21 mouse cellular contexts compared by ENCODE assay signal in the genomic region with DNA sequence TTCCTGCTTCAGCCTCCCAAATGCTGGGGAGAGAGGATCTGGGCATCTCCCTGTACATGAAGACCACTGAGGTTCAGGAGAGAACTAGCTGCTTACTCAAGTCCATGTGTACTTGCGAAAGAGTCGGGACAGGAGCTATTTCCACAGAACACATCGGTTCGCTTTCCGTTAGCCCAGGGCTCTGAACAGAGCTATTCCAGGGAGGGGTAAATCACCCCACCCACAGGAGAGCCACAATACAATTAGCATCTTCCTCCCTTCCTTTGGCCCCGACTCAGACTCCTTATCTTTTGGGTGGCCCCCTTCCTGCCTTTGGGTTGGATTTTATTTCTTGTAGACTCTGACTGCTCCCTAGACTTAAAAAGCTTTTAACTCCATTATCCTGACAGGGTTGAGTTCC. TPM values are rescaled to one million over a fixed set of nuclear protein-coding genes. Genes with fewer than 3 reads are reported as not detected.
DNase-seq lines count a peak whose midpoint lies in the region; ATAC-seq and TF ChIP-seq lines count a peak whose summit lies in the region.
"Had no signal": no experiment of that assay in that cellular context is flagged by ENCODE, and none has a peak within 500 bp of the region (broad histone marks: within the 10 kb centered on the region; RNA-seq: fewer than 3 reads in every experiment).

No protein-coding gene starts in this region.

- no peak overlapping the region for H3K4me2 ChIP-seq in lung, postnatal 0 days (replicated peaks; ENCODE audit: low read depth, low read length)
- H3K4me2 ChIP-seq: embryonic facial prominence, embryonic 15.5 days; hindbrain, embryonic 13.5 days had no signal

- H3K36me3 ChIP-seq in lung, postnatal 0 days (ENCODE audit: insufficient read depth, low read length): no peaks in the 10 kb centered on the region
- H3K36me3 ChIP-seq: embryonic facial prominence, embryonic 15.5 days; forebrain, embryonic 10.5 days; hindbrain, embryonic 13.5 days had no signal

- DNase-seq in gastrocnemius, adult 2 months: no peak
- DNase-seq in gastrocnemius, postnatal 10 days: no peak
- no peak for DNase-seq in lung, postnatal 0 days (ENCODE audit: low spot score)
- DNase-seq in lung, postnatal 14 days: no peak
- DNase-seq in layer of hippocampus, postnatal 36 days: no peak
- no peak for DNase-seq in testis, postnatal 14 days (ENCODE audit: low spot score)
- DNase-seq: adrenal gland, postnatal 14 days; cerebellum, adult 2 months; cerebellum, postnatal 10 days; embryo, embryonic 11 days; heart, postnatal 10 days had no signal

- H3K27me3 ChIP-seq in lung, postnatal 0 days (replicated peaks; ENCODE audit: insufficient read depth, low read length): no peaks in the 10 kb centered on the region
- H3K27me3 ChIP-seq: embryonic facial prominence, embryonic 15.5 days; hindbrain, embryonic 13.5 days; Patski had no signal

- peak overlapping the region; percentile 46; the same call in 1 of the 2 replicates for H3K27ac ChIP-seq in gastrocnemius, adult 2 months
- no peak overlapping the region for H3K27ac ChIP-seq in lung, postnatal 0 days (ENCODE audit: low read length)
- H3K27ac ChIP-seq: embryonic facial prominence, embryonic 15.5 days; forebrain, embryonic 10.5 days; hindbrain, embryonic 13.5 days; hindbrain, postnatal 0 days had no signal

- H3K9me3 ChIP-seq in lung, postnatal 0 days (ENCODE audit: low read length): no peaks in the 10 kb centered on the region
- H3K9me3 ChIP-seq: embryonic facial prominence, embryonic 15.5 days; forebrain, embryonic 10.5 days; hindbrain, embryonic 13.5 days had no signal

- intact Hi-C loops in gastrocnemius, adult 2 months (cut with DNase I): no loop called here

- 68% methylated on average over 6 of the region's 6 CpGs for WGBS in lung, postnatal 0 days

- H3K9ac ChIP-seq in lung, postnatal 0 days (replicated peaks; ENCODE audit: low read depth): no peak overlapping the region
- H3K9ac ChIP-seq: embryonic facial prominence, embryonic 15.5 days; hindbrain, embryonic 13.5 days had no signal

- no peaks in the 10 kb centered on the region for H3K4me1 ChIP-seq in lung, postnatal 0 days (ENCODE audit: insufficient read depth, low read depth, low read length)
- H3K4me1 ChIP-seq: embryonic facial prominence, embryonic 15.5 days; forebrain, embryonic 10.5 days; hindbrain, embryonic 13.5 days had no signal

- no peak overlapping the region for H3K4me3 ChIP-seq in gastrocnemius, adult 2 months
- no peak overlapping the region for H3K4me3 ChIP-seq in lung, postnatal 0 days (ENCODE audit: low read depth, low read length)
- H3K4me3 ChIP-seq: embryonic facial prominence, embryonic 15.5 days; erythroblast, embryonic 14.5 days; forebrain, embryonic 10.5 days; hindbrain, embryonic 13.5 days had no signal

- no peak for TF ChIP-seq CTCF in gastrocnemius, adult 2 months (IDR thresholded peaks at IDR 0.05)
- TF ChIP-seq CTCF in lung, postnatal 0 days (IDR thresholded peaks at IDR 0.05): no peak

- TF ChIP-seq EP300 in lung, postnatal 0 days (IDR thresholded peaks at IDR 0.05): 0 out of 2 replicates have a peak, but pooled peaks have one; percentile 17

- ATAC-seq in lung, postnatal 0 days: no peak
- peak; percentile 52 for ATAC-seq in common myeloid progenitor, adult 5-6 weeks (replicated peaks; ENCODE audit: low read depth, poor library complexity, severe bottlenecking)
- ATAC-seq: activated CD4-positive, CD25-positive, alpha-beta regulatory T cell, adult 4 months; forebrain, embryonic 14.5 days; hindbrain, postnatal 0 days; Patski had no signal

RNA-seq across cellular contexts. Expression of gene Srgn, which starts 9.7 kb away (rescaled TPM):
- total RNA-seq in gastrocnemius, adult 2 months (2021): 10 to 100 TPM; 12.9 to 19.7 TPM
- 10 to 100 TPM; 11.2 to 17.2 TPM for total RNA-seq in gastrocnemius, postnatal 10 days (2021)
- 215 and 245 TPM in 2 replicates for polyA plus RNA-seq in lung, postnatal 0 days (2015; fragmentation: Nextera tagmentation; extraction: Ambion mirVana)
- total RNA-seq in common myeloid progenitor, adult 5-6 weeks (2017): 1,072 and 1,492 TPM in 2 replicates
- total RNA-seq in layer of hippocampus, postnatal 36 days (2021): 1 to 10 TPM; 8.4 to 8.5 TPM
- polyA plus RNA-seq: C2C12, Patski had no signal

RNA-seq across cellular contexts. Expression of gene Vps26a, which starts 30.9 kb away (rescaled TPM):
- 10 to 100 TPM; 30.1 to 30.4 TPM for total RNA-seq in gastrocnemius, adult 2 months (2021)
- total RNA-seq in gastrocnemius, postnatal 10 days (2021): 10 to 100 TPM; 29.1 to 30.1 TPM
- 62.7 and 68.7 TPM in 2 replicates for polyA plus RNA-seq in lung, postnatal 0 days (2015; fragmentation: Nextera tagmentation; extraction: Ambion mirVana)
- total RNA-seq in common myeloid progenitor, adult 5-6 weeks (2017): 76.1 and 81.7 TPM in 2 replicates
- total RNA-seq in layer of hippocampus, postnatal 36 days (2021): 10 to 100 TPM; 43.2 to 46.8 TPM

Comparison
In these comparisons a context has a peak if more than half of its experiments do, and no peak if none do; other contexts are left out.
1. RNA of gene Srgn, which starts 9.7 kb away (total RNA-seq): 1,072 to 1,492 TPM in common myeloid progenitor, adult 5-6 weeks; 12.9 to 19.7 TPM in gastrocnemius, adult 2 months, 11.2 to 17.2 TPM in gastrocnemius, postnatal 10 days and 8.4 to 8.5 TPM in layer of hippocampus, postnatal 36 days; every median in the first group is over 10 times any median in the second.